Mouse (Mus musculus) erythroblast, embryonic 14.5 days (primary cell): ENCODE results near the gene Wdfy4.

Source experiments
- GATA1 ChIP-seq: IDR thresholded peaks from 2 replicates; pipeline ENCODE4 v1.6.1; 2012; ENCODE audit warnings: low read length, inconsistent platforms, mixed read lengths
- TAL1 ChIP-seq: IDR thresholded peaks from 3 replicates; pipeline ENCODE4 v1.6.1; 2012; ENCODE audit warnings: low read length, inconsistent platforms, mixed read lengths

GRCm38 (mm10) chr14:32917919-32918318 is 267.4 kb downstream of the Wdfy4 start:
- TF ChIP-seq GATA1 (no peak), TAL1 (no peak)
